Mouse (Mus musculus) frontal cortex, adult 2 months (tissue): ENCODE measurements at regions not wholly inside any gene's neighbourhood (a gene's known extent, or its start where the extent isn't known, plus 50 kb on each side); places are given as distances from the start of the nearest gene placed in this dataset.

Experiments
- DNase-seq, 2 experiments: peaks; one replicate each; pipeline ENCODE4 v3.0.0; 2022; ENCODE audit warnings: low spot score in 1 of 2; ENCODE audit errors: extremely low spot score in 1 of 2

DNA sequence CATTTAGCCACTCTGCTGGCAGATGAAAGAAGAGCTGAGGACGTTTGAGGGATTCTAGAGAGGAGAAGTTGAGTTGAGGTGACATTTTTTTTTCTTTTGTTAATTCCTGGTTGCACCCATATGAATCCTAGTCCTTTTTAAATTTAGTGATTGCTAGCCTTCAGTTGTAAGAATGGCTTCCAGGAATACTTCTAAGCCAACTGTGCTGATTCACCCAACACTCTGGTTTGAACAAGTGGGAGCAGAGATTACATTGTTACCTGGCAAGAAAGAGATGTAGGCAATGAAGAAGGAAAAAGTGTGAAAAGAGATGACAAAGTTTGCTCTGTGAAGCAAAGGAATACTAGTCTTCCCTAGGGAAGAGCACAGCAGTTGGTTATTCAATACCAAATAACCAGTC, 261.1 kb upstream of the Kcnq5 start:
- peak in 1 of 2 experiments; percentile 11 for DNase-seq

DNA sequence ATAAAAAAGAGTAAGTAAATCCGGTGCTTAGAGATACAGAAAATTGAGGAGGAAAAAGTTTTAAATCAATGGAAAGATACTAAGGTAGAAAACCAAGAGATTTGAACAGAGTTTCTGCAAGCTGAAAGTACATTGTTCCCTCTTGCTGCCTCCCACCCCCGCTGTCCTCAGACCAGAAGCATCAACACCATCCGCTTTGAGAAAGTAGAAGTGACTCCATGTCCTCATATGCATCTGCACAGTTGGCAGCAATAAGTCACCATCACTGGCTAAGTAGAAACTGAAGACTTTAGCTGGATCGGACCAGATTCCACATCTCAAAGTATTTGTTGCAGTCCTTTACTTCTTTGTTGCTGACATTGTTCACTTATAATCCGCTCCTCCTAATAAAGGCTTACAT, 250.1 kb upstream of the Kcnq5 start:
- peak; percentile 14 to 40 for DNase-seq

DNA sequence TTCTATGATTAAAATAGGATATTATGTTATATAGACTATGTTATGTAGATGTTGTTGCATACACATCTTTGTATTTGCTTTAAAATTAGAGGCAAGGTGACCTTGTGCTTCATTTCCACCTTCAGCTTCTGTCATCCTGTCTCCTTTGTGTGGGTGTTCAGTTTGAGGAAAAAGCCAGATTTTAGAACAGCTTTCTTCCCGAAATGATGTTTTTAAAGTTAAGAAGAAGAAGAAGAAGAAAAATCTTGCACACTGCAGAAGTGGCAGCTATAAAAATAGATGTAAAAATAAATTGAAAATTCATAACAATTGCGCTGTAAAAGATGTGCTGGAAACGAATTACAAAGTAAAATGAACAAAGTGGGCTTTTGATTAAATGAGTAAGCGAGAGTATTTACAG, 249.5 kb upstream of the Kcnq5 start:
- peak in 1 of 2 experiments; percentile 54 for DNase-seq

DNA sequence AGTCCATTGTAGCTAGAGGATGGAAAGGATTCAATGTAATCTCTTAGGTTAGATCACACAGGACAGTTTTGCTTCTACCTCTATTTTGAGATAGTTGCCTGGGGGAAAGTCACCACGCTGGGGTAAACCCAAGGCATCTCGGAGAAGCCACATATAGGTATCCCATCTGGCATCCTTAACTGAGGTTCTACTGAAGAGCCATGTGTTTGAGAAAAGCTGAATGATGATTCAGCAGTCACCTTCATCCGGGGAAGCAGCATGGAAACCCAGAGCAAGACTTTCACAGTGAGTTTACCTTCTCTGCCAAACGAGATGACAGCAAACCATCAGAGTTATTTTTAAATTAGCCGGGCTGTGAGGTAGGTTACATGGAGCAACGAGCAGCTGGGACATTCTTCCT, 248.9 kb upstream of the Kcnq5 start:
- peak; percentile 23 to 54 for DNase-seq

DNA sequence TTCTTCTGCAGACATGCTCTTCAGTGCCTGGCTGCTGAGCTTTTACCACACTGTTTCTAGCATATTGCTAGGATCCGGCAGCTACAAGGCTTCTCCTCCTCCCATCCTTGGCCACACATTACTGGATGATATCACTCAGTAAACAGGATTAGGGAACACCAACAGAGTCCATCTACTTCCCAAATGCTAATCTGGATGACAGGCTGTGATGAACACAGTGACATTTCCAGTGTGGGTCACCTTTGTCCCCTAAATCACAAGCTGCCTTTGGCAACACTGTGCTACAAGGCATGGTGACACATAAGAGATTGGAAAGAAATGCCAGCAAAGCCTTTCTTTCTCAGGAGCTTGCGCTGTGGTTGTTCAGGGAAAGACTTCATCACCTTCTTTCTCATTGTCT, 246.5 kb upstream of the Kcnq5 start:
- DNase-seq = no peak

DNA sequence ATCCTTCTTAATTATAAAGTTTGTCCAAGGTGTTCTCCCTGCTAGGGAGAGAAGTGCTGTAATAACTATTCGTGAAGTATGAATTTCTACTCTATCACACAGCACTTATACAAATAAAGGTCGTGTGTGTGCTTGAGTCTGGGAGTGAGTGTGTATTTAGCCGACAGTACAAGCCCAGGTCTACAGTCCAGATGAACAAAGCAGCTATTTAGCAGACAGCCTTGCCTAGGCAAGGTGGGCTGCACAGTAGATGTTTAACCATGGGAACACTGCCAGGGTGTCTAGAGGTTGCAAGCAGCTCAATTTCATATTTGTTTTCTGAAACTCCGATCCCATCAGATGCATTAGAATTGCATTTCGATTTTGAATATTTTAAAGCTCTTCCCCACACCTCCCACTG, 245.2 kb upstream of the Kcnq5 start:
- no peak for DNase-seq

DNA sequence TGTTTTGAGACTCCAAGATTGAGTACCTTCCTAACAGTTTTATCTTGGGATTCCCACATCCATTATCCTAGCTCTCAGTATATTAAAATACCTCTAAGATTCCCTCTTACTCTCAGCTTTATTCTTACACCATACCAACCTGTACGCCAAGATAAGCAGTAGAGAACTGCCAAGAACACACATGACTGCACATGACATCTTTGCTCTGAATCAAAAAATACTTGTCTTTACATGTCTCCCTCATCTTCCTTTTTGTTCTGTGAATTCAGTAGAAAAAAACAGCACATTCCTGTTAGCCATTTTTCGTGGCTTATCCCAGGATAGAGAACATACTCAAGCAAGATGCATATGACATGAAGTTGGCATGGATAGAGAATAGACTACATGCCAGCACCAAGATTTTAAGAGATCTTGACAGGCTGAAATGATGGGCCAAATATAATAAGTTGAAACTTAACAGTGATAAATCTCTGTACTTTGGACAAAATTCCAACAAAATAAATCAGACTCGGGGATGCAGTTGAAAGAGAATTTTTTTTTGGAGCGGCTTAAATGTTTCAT, 206.0 kb upstream of the Kcnq5 start:
- peak in 1 of 2 experiments; percentile 5 for DNase-seq

DNA sequence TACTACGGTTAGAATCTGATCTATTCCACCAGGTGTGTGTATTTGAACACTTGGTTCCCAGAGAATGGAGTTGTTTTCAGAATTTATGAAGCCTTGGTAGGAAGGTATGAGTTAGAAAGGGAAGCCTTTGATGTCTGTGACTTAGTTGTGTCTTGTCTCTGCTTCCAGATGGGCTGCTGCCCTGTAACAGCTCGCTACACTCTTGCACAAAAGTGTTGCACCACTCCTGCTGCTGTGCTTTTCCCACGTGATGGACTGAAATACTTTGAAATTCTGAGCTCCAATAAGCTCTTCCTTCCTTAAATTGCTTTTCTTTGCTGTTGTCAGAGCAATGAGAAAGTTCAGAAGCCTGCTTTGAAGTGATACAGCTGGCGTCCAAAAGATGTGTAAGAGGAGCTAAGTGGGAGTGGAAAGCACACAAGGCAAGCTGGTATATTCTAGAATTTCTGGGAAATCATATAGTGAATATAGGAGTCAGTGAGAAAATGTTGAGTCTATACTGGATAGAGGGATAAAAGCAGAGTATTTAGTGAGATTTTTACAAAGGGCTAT, 174.9 kb upstream of the Kcnq5 start:
- peak; percentile 35 to 38 for DNase-seq

DNA sequence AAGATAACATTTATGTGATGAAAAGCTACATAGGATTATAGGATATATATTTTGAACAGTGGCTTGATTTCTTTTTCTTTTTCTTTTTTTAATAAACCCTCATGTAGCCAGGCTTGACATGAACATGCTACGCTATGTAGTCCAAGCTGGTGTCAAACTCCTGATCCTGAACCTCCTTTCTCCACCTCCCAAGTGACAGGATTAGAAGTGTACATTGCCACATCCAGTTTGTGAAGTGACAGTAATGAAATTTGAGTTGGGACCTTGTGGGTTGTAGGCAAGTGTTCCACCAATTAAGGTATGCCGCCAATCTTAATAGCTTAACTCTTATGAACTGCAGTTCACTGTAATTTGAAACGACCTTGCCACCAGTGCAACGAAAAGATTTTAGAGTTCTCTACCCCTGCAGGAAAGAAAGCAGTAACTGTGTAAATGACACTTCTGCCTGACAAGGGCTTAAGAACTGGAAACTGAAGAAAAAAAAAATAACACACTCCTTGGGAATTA, 156.6 kb upstream of the Kcnq5 start:
- DNase-seq = no peak

DNA sequence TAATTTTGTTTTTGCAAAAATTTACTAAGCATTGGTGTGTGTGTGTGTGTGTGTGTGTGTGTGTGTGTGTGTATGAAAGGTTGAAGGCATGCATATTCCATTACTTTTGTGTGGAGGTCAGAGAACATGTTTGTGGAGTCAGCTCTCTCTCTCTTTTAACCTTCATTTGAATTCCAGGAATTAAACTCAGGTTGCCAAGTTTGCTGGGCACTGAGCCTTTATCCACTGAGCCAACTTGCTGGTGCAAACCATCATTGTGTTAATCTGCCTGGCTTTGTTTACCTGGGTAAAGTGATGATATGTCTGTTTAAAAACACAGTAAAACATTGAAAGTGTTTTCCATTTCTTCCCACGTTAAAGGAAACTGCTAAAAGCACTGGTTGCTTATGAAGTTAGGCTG, 154.7 kb upstream of the Kcnq5 start:
- no peak for DNase-seq

DNA sequence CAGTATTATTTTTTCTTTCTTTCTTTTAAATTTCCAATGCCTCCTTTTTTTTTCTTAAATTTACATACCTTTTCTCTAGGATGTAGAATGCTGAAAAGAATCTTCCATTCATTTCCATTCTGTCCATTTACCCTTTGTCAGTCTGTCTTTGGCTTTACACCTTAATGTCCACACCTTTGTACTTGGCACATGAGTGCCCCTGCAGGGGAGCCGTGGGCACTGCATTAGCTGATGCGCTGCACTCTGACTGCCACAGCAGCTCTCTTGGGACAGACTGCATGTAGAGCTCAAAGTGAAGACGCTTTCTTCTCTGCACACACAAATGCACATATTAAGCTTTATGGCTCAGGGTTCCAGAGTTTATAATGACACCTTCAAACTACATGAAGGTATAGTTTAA, 143.8 kb upstream of the Kcnq5 start:
- no peak for DNase-seq

DNA sequence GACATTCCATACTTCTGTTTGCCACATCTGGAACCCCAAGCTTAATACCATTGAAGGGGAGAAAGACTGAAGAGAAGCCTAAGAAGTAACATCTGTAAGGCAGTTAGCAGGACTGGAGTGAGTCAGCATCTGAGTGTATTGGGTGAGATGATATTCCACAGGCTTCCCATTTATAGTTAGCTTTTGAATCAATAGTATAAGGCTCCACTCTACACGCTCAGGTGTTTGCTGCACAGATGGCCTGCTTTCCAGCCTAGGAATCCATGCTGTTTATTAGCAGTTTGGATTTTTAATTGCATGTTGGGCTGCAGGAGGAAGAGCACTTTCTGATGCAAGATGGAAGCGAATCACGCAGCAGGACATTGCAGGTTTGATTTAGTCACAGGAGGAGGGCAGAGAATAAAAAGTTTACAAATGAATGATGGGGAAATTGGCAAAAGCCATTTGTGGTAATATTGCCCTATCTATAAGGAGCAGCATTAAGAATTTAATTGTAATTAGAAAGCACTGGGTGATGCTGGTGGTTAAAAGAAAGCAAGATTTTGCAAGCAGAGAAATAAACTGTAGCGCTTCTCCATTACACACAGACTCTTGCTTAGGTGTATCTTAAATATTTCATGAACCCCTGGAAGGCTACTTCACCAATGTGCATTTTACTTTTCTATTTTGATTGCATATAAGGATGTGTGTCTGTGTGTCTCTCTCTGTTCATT, 109.8 kb upstream of the Kcnq5 start:
- DNase-seq = no peak

DNA sequence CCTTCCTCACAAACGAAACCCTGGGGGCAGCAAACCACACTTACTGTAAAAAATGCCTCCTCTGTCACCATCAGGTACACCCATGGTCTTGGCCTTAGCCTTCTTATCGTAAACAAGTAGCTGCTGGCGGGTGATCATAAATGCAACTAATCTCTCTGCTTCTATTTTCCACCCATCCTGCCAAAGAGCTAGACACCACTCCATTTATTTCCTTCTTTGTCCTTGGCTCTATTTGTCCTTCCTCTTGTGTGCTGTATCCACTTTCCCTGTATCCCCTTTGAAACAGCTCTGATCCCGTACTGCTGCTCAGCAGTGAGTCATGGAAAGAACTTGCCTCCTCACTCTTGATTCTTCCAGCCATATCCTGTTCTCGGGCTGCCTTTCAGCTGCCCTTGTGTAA, 108.3 kb upstream of the Kcnq5 start:
- DNase-seq = no peak
